Mouse (Mus musculus) kidney, embryonic 14.5 days (tissue): ENCODE measurements at regions not wholly inside any gene's neighbourhood (a gene's known extent, or its start where the extent isn't known, plus 50 kb on each side); places are given as distances from the start of the nearest gene placed in this dataset.

Experiments
- ATAC-seq: fragments of 200-750 bp; cut with Nextera tagmentation; 2 replicates; pipeline ENCODE4 v1.8.0; 2017; ENCODE audit warnings: moderate number of reproducible peaks, mild to moderate bottlenecking, moderate TSS enrichment, moderate library complexity; ENCODE audit not compliant: low FRiP score, low TSS enrichment
- H3K27ac ChIP-seq: fragments of 300-500 bp; sonication (generic); 2 replicates; pipeline ENCODE4 v1.5.1; 2014; ENCODE audit warnings: low read depth, mild to moderate bottlenecking, low read length, moderate library complexity, mixed read lengths
- H3K27me3 ChIP-seq: fragments of 300-500 bp; sonication (generic); 2 replicates; pipeline ENCODE4 v1.6.1; 2014; ENCODE audit warnings: mild to moderate bottlenecking, low read length; ENCODE audit not compliant: control insufficient read depth, insufficient read depth
- H3K36me3 ChIP-seq: fragments of 300-500 bp; sonication (generic); 2 replicates; pipeline ENCODE4 v1.6.1; 2014; ENCODE audit warnings: low read length, mixed read lengths; ENCODE audit not compliant: control insufficient read depth, insufficient read depth
- H3K4me1 ChIP-seq: fragments of 300-500 bp; sonication (generic); 2 replicates; pipeline ENCODE4 v1.6.1; 2014; ENCODE audit warnings: low read length, mixed read lengths; ENCODE audit not compliant: control insufficient read depth, insufficient read depth
- H3K4me2 ChIP-seq: fragments of 300-500 bp; sonication (generic); replicated peaks from 2 replicates; pipeline ENCODE4 v1.6.1; 2014; ENCODE audit warnings: low read depth, mild to moderate bottlenecking, low read length
- H3K4me3 ChIP-seq: fragments of 300-500 bp; sonication (generic); 2 replicates; pipeline ENCODE4 v1.5.1; 2014; ENCODE audit warnings: mild to moderate bottlenecking, low read length
- H3K9ac ChIP-seq: fragments of 300-500 bp; sonication (generic); 2 replicates; pipeline ENCODE4 v1.6.1; 2014; ENCODE audit warnings: low read depth, mild to moderate bottlenecking, low read length, moderate library complexity
- H3K9me3 ChIP-seq: fragments of 300-500 bp; sonication (generic); 2 replicates; pipeline ENCODE4 v1.6.1; 2016; ENCODE audit warnings: low read length; ENCODE audit not compliant: control insufficient read depth
- WGBS: fragments of 180-500 bp; shearing (Covaris S2); extraction: QIAGEN DNeasy Blood & Tissue Kit; methylation state at CpG from one replicate; pipeline ENCODE4 v1.1.7; 2014; 5-methylcytosine and 5-hydroxymethylcytosine counted together

GRCm38 (mm10) chr14:71241655-71242390 lies 642.2 kb upstream of the Fam160b2 start:
- Histone ChIP-seq H3K4me3 (no peak overlapping the region), H3K4me1 (no peaks in the 10 kb centered on the region), H3K4me2 (no peak overlapping the region), H3K9me3 (no peaks in the 10 kb centered on the region), H3K27me3 (no peaks in the 10 kb centered on the region), H3K9ac (no peak overlapping the region), H3K27ac (no peak overlapping the region), H3K36me3 (no peaks in the 10 kb centered on the region)
- WGBS = 33% methylated on average over 10 of the region's 10 CpGs
- no peak for ATAC-seq

- H3K9ac ChIP-seq = no peak overlapping the region
- H3K27me3 ChIP-seq = no peaks in the 10 kb centered on the region
- WGBS = 83% methylated on average over 6 of the region's 6 CpGs
- no peak for ATAC-seq
- H3K27ac ChIP-seq = no peak overlapping the region
- no peaks in the 10 kb centered on the region for H3K9me3 ChIP-seq
- H3K4me3 ChIP-seq = no peak overlapping the region
- no peak overlapping the region for H3K4me2 ChIP-seq
- no peaks in the 10 kb centered on the region for H3K36me3 ChIP-seq
- no peaks in the 10 kb centered on the region for H3K4me1 ChIP-seq
These were observed 636.6 kb upstream of the Fam160b2 start for GRCm38 (mm10) chr14:71236192-71236591.

GRCm38 (mm10) chr14:71234900-71235299 lies 635.3 kb upstream of the Fam160b2 start:
- H3K4me2 ChIP-seq = no peak overlapping the region
- no peak overlapping the region for H3K9ac ChIP-seq
- H3K4me1 ChIP-seq = no peaks in the 10 kb centered on the region
- H3K4me3 ChIP-seq = no peak overlapping the region
- H3K36me3 ChIP-seq = no peaks in the 10 kb centered on the region
- ATAC-seq = no peak
- WGBS = 87% methylated on average over 2 of the region's 2 CpGs
- no peaks in the 10 kb centered on the region for H3K27me3 ChIP-seq
- no peaks in the 10 kb centered on the region for H3K9me3 ChIP-seq
- no peak overlapping the region for H3K27ac ChIP-seq

- no peaks in the 10 kb centered on the region for H3K36me3 ChIP-seq
- ATAC-seq = no peak
- no peak overlapping the region for H3K4me3 ChIP-seq
- no peaks in the 10 kb centered on the region for H3K9me3 ChIP-seq
- WGBS = 45% methylated on average over 2 of the region's 2 CpGs
- H3K4me2 ChIP-seq = no peak overlapping the region
- no peaks in the 10 kb centered on the region for H3K4me1 ChIP-seq
- H3K27ac ChIP-seq = no peak overlapping the region
- H3K9ac ChIP-seq = no peak overlapping the region
- no peaks in the 10 kb centered on the region for H3K27me3 ChIP-seq
These were observed 634.6 kb upstream of the Fam160b2 start for GRCm38 (mm10) chr14:71234276-71234675.

GRCm38 (mm10) chr14:71231223-71231815 lies 631.7 kb upstream of the Fam160b2 start:
- no peaks in the 10 kb centered on the region for H3K27me3 ChIP-seq
- H3K4me3 ChIP-seq = no peak overlapping the region
- no peaks in the 10 kb centered on the region for H3K4me1 ChIP-seq
- no peak overlapping the region for H3K4me2 ChIP-seq
- H3K9me3 ChIP-seq = no peaks in the 10 kb centered on the region
- H3K36me3 ChIP-seq = no peaks in the 10 kb centered on the region
- no peak overlapping the region for H3K27ac ChIP-seq
- WGBS = 90% methylated on average over 4 of the region's 4 CpGs
- no peak for ATAC-seq
- H3K9ac ChIP-seq = no peak overlapping the region

GRCm38 (mm10) chr14:71230484-71231188 lies 631.0 kb upstream of the Fam160b2 start:
- no peak for ATAC-seq
- Histone ChIP-seq H3K4me1 (no peaks in the 10 kb centered on the region), H3K36me3 (no peaks in the 10 kb centered on the region), H3K4me3 (no peak overlapping the region), H3K27me3 (no peaks in the 10 kb centered on the region), H3K27ac (no peak overlapping the region), H3K9me3 (no peaks in the 10 kb centered on the region), H3K9ac (no peak overlapping the region), H3K4me2 (no peak overlapping the region)
- 86% methylated on average over 7 of the region's 7 CpGs for WGBS

- WGBS = 88% methylated on average over 2 of the region's 2 CpGs
- no peaks in the 10 kb centered on the region for H3K9me3 ChIP-seq
- H3K27me3 ChIP-seq = no peaks in the 10 kb centered on the region
- no peak for ATAC-seq
- no peaks in the 10 kb centered on the region for H3K36me3 ChIP-seq
- no peaks in the 10 kb centered on the region for H3K4me1 ChIP-seq
- H3K4me3 ChIP-seq = no peak overlapping the region
- no peak overlapping the region for H3K27ac ChIP-seq
- H3K4me2 ChIP-seq = no peak overlapping the region
- no peak overlapping the region for H3K9ac ChIP-seq
These were observed 630.3 kb upstream of the Fam160b2 start for GRCm38 (mm10) chr14:71229955-71230354.

- Histone ChIP-seq H3K27ac (no peak overlapping the region), H3K27me3 (no peaks in the 10 kb centered on the region), H3K4me2 (no peak overlapping the region), H3K4me3 (no peak overlapping the region), H3K4me1 (no peaks in the 10 kb centered on the region), H3K9me3 (no peaks in the 10 kb centered on the region), H3K36me3 (no peaks in the 10 kb centered on the region), H3K9ac (no peak overlapping the region)
- WGBS = 77% methylated on average over 8 of the region's 8 CpGs
- ATAC-seq = no peak
These were observed 629.3 kb upstream of the Fam160b2 start for GRCm38 (mm10) chr14:71228894-71229446.

GRCm38 (mm10) chr14:71217041-71217440 lies 617.4 kb upstream of the Fam160b2 start:
- Histone ChIP-seq H3K36me3 (no peaks in the 10 kb centered on the region), H3K4me2 (no peak overlapping the region), H3K4me3 (no peak overlapping the region), H3K4me1 (no peaks in the 10 kb centered on the region), H3K27ac (no peak overlapping the region), H3K9me3 (no peaks in the 10 kb centered on the region), H3K27me3 (no peaks in the 10 kb centered on the region), H3K9ac (no peak overlapping the region)
- no peak for ATAC-seq
- 82% methylated on average over 1 of the region's 1 CpGs for WGBS
